Mouse (Mus musculus) heart, embryonic 15.5 days (tissue): ENCODE measurements around the gene Tnfsf11. TPM values are rescaled to one million over a fixed set of nuclear protein-coding genes. Genes with fewer than 3 reads are reported as not detected.
A peak's percentile ranks its signal among the peaks of the same experiment; 100 is the strongest.

Experiments used
- ATAC-seq: fragments of 200-750 bp; cut with Nextera tagmentation; replicated peaks from 2 replicates; pipeline ENCODE4 v1.8.0; 2017; ENCODE audit warnings: low read depth, moderate TSS enrichment; ENCODE audit not compliant: insufficient number of reproducible peaks, insufficient read depth, low FRiP score
- H3K27ac ChIP-seq: fragments of 300-500 bp; sonication (generic); 2 replicates; pipeline ENCODE4 v1.5.1; 2015; ENCODE audit warnings: mild to moderate bottlenecking, inconsistent platforms
- H3K27me3 ChIP-seq: fragments of 300-500 bp; sonication (generic); 2 replicates; pipeline ENCODE4 v1.6.1; 2015; ENCODE audit warnings: inconsistent platforms
- H3K36me3 ChIP-seq: fragments of 300-500 bp; sonication (generic); 2 replicates; pipeline ENCODE4 v1.6.1; 2015; ENCODE audit warnings: mild to moderate bottlenecking, inconsistent platforms
- H3K4me1 ChIP-seq: fragments of 300-500 bp; sonication (generic); replicated peaks from 2 replicates; pipeline ENCODE4 v1.6.1; 2015; ENCODE audit warnings: inconsistent platforms
- H3K4me2 ChIP-seq: fragments of 300-500 bp; sonication (generic); 2 replicates; pipeline ENCODE4 v1.6.1; 2015; ENCODE audit warnings: inconsistent platforms, mild to moderate bottlenecking, moderate library complexity
- H3K4me3 ChIP-seq: fragments of 300-500 bp; sonication (generic); 2 replicates; pipeline ENCODE4 v1.5.1; 2015; ENCODE audit warnings: mild to moderate bottlenecking, inconsistent platforms
- H3K9ac ChIP-seq: fragments of 300-500 bp; sonication (generic); 2 replicates; pipeline ENCODE4 v1.6.1; 2015; ENCODE audit warnings: mild to moderate bottlenecking, inconsistent platforms
- H3K9me3 ChIP-seq: fragments of 300-500 bp; sonication (generic); replicated peaks from 2 replicates; pipeline ENCODE4 v1.6.1; 2016; ENCODE audit warnings: inconsistent platforms
- WGBS: fragments of 180-500 bp; shearing (Covaris S2); methylation state at CpG from one replicate; pipeline ENCODE4 v1.1.7; 2015; ENCODE audit warnings: mixed read lengths; 5-methylcytosine and 5-hydroxymethylcytosine counted together
- polyA plus RNA-seq: library from polyadenylated mRNA; unstranded; fragments of >200 nt; fragmentation: Nextera tagmentation; extraction: Ambion mirVana; gene quantifications from 2 replicates; pipeline ENCODE4 v1.2.1, GENCODE M21; 2015

The Tnfsf11 gene
- polyA plus RNA-seq, 1 experiment from 2014 or later, result 0.23 TPM

GRCm38 (mm10) chr14:78287906-78288800, 19.7 kb downstream of the Tnfsf11 start:
- Histone ChIP-seq H3K4me1 (0 out of 2 replicates have a peak, but pooled peaks cover 3% of the 10 kb centered on the region), H3K4me3 (no peak overlapping the region), H3K9ac (no peak overlapping the region), H3K4me2 (no peak overlapping the region), H3K27ac (no peak overlapping the region), H3K27me3 (peaks cover 5% of the 10 kb centered on the region; the same call in 1 of the 2 replicates), H3K9me3 (no peaks in the 10 kb centered on the region), H3K36me3 (no peaks in the 10 kb centered on the region)
- 41% methylated on average over 7 of the region's 7 CpGs for WGBS
- no peak for ATAC-seq

- H3K4me2 ChIP-seq, result no peak overlapping the region
- peaks cover 14% of the 10 kb centered on the region; the same call in 1 of the 2 replicates for H3K4me1 ChIP-seq
- no peak overlapping the region for H3K27ac ChIP-seq
- no peak overlapping the region for H3K9ac ChIP-seq
- no peaks in the 10 kb centered on the region for H3K9me3 ChIP-seq
- H3K36me3 ChIP-seq, result no peaks in the 10 kb centered on the region
- WGBS, result 52% methylated on average over 5 of the region's 5 CpGs
- H3K4me3 ChIP-seq, result no peak overlapping the region
- ATAC-seq, result no peak
- peaks cover 5% of the 10 kb centered on the region; the same call in 1 of the 2 replicates for H3K27me3 ChIP-seq
These were observed 21.8 kb downstream of the Tnfsf11 start for GRCm38 (mm10) chr14:78286011-78286548.

- H3K36me3 ChIP-seq, result no peaks in the 10 kb centered on the region
- 66% methylated on average over 11 of the region's 11 CpGs for WGBS
- no peak overlapping the region for H3K27ac ChIP-seq
- no peak overlapping the region for H3K4me3 ChIP-seq
- H3K27me3 ChIP-seq, result no peaks in the 10 kb centered on the region
- peaks cover 14% of the 10 kb centered on the region; the same call in 1 of the 2 replicates for H3K4me1 ChIP-seq
- no peak for ATAC-seq
- no peak overlapping the region for H3K4me2 ChIP-seq
- H3K9ac ChIP-seq, result no peak overlapping the region
- no peaks in the 10 kb centered on the region for H3K9me3 ChIP-seq
These were observed 25.4 kb downstream of the Tnfsf11 start for GRCm38 (mm10) chr14:78282490-78282889.

- 76% methylated on average over 18 of the region's 18 CpGs for WGBS
- H3K4me3 ChIP-seq, result no peak overlapping the region
- no peaks in the 10 kb centered on the region for H3K36me3 ChIP-seq
- no peak for ATAC-seq
- H3K27ac ChIP-seq, result no peak overlapping the region
- H3K27me3 ChIP-seq, result no peaks in the 10 kb centered on the region
- no peaks in the 10 kb centered on the region for H3K4me1 ChIP-seq
- no peak overlapping the region for H3K9ac ChIP-seq
- no peaks in the 10 kb centered on the region for H3K9me3 ChIP-seq
- H3K4me2 ChIP-seq, result no peak overlapping the region
These were observed 31.4 kb downstream of the Tnfsf11 start for GRCm38 (mm10) chr14:78276395-78276930.

- H3K4me3 ChIP-seq, result no peak overlapping the region
- H3K27ac ChIP-seq, result no peak overlapping the region
- H3K9ac ChIP-seq, result no peak overlapping the region
- WGBS, result 82% methylated on average over 5 of the region's 5 CpGs
- no peaks in the 10 kb centered on the region for H3K9me3 ChIP-seq
- H3K27me3 ChIP-seq, result no peaks in the 10 kb centered on the region
- H3K4me2 ChIP-seq, result no peak overlapping the region
- no peak for ATAC-seq
- no peaks in the 10 kb centered on the region for H3K36me3 ChIP-seq
- H3K4me1 ChIP-seq, result no peaks in the 10 kb centered on the region
These were observed 33.0 kb downstream of the Tnfsf11 start for GRCm38 (mm10) chr14:78274851-78275250.

GRCm38 (mm10) chr14:78274146-78274545, 33.7 kb downstream of the Tnfsf11 start:
- Histone ChIP-seq H3K4me1 (no peaks in the 10 kb centered on the region), H3K9me3 (no peaks in the 10 kb centered on the region), H3K27ac (no peak overlapping the region), H3K9ac (no peak overlapping the region), H3K36me3 (no peaks in the 10 kb centered on the region), H3K4me3 (no peak overlapping the region), H3K4me2 (no peak overlapping the region), H3K27me3 (no peaks in the 10 kb centered on the region)
- ATAC-seq, result no peak
- WGBS, result 78% methylated on average over 9 of the region's 9 CpGs

GRCm38 (mm10) chr14:78273571-78273970, 34.3 kb downstream of the Tnfsf11 start:
- Histone ChIP-seq H3K9me3 (no peaks in the 10 kb centered on the region), H3K9ac (no peak overlapping the region), H3K27ac (no peak overlapping the region), H3K4me1 (no peaks in the 10 kb centered on the region), H3K4me3 (no peak overlapping the region), H3K27me3 (no peaks in the 10 kb centered on the region), H3K36me3 (no peaks in the 10 kb centered on the region), H3K4me2 (no peak overlapping the region)
- WGBS, result 75% methylated on average over 7 of the region's 7 CpGs
- ATAC-seq, result no peak

GRCm38 (mm10) chr14:78264876-78265275, 43.0 kb downstream of the Tnfsf11 start:
- Histone ChIP-seq H3K36me3 (no peaks in the 10 kb centered on the region), H3K4me3 (no peak overlapping the region), H3K27ac (no peak overlapping the region), H3K4me1 (peaks cover 10% of the 10 kb centered on the region; the same call in 1 of the 2 replicates), H3K9me3 (no peaks in the 10 kb centered on the region), H3K4me2 (no peak overlapping the region), H3K27me3 (no peaks in the 10 kb centered on the region), H3K9ac (no peak overlapping the region)
- 89% methylated on average over 6 of the region's 6 CpGs for WGBS
- ATAC-seq, result no peak

GRCm38 (mm10) chr14:78262596-78262995, 45.2 kb downstream of the Tnfsf11 start:
- H3K36me3 ChIP-seq, result no peaks in the 10 kb centered on the region
- no peak overlapping the region for H3K27ac ChIP-seq
- H3K4me3 ChIP-seq, result no peak overlapping the region
- H3K9ac ChIP-seq, result no peak overlapping the region
- no peaks in the 10 kb centered on the region for H3K9me3 ChIP-seq
- no peaks in the 10 kb centered on the region for H3K27me3 ChIP-seq
- WGBS, result 62% methylated on average over 7 of the region's 7 CpGs
- peaks cover 10% of the 10 kb centered on the region; the same call in 1 of the 2 replicates for H3K4me1 ChIP-seq
- no peak overlapping the region for H3K4me2 ChIP-seq
- ATAC-seq, result no peak

- peak; percentile 66 for ATAC-seq
- H3K4me3 ChIP-seq, result no peak overlapping the region
- no peaks in the 10 kb centered on the region for H3K27me3 ChIP-seq
- H3K9me3 ChIP-seq, result no peaks in the 10 kb centered on the region
- peaks cover 10% of the 10 kb centered on the region; the same call in 1 of the 2 replicates for H3K4me1 ChIP-seq
- H3K36me3 ChIP-seq, result no peaks in the 10 kb centered on the region
- 42% methylated on average over 7 of the region's 7 CpGs for whole genome bisulfite sequencing
- no peak overlapping the region for H3K4me2 ChIP-seq
- H3K27ac ChIP-seq, result no peak overlapping the region
- no peak overlapping the region for H3K9ac ChIP-seq
These were observed 46.6 kb downstream of the Tnfsf11 start for GRCm38 (mm10) chr14:78261246-78261645.

- Histone ChIP-seq H3K4me1 (no peaks in the 10 kb centered on the region), H3K36me3 (no peaks in the 10 kb centered on the region), H3K4me2 (no peak overlapping the region), H3K9me3 (no peaks in the 10 kb centered on the region), H3K27ac (no peak overlapping the region), H3K27me3 (no peaks in the 10 kb centered on the region), H3K4me3 (no peak overlapping the region), H3K9ac (no peak overlapping the region)
- no peak for ATAC-seq
- WGBS, result 83% methylated on average over 7 of the region's 7 CpGs
These were observed 53.8 kb downstream of the Tnfsf11 start for GRCm38 (mm10) chr14:78254017-78254416.
